Mouse (Mus musculus) limb, embryonic 15.5 days (tissue): ENCODE data around the gene Spata31d1d. TPM values are rescaled to one million over a fixed set of nuclear protein-coding genes. Genes with fewer than 3 reads are reported as not detected.

Source experiments
- polyA plus RNA-seq: library from polyadenylated mRNA; unstranded; fragments of >200 nt; fragmentation: Nextera tagmentation; extraction: Ambion mirVana; gene quantifications from 2 replicates; pipeline ENCODE4 v1.2.1, GENCODE M21; 2015

The Spata31d1d gene
- polyA plus RNA-seq, 1 experiment from 2014 or later, result not detected

Other genes with a start within 250 kb of the Spata31d1d start
- gene Agtpbp1, start 146.5 kb downstream of the Spata31d1d start, polyA plus RNA-seq, result 9.3 and 12.2 TPM in 2 replicates
- gene Naa35, start 146.5 kb downstream of the Spata31d1d start, polyA plus RNA-seq, result 74.2 and 80.9 TPM in 2 replicates
- gene Golm1, start 55.9 kb downstream of the Spata31d1d start, polyA plus RNA-seq, result 38.8 and 39.4 TPM in 2 replicates
- not detected in 2 replicates for gene 4921517D22Rik, start 37.6 kb downstream of the Spata31d1d start, polyA plus RNA-seq
- gene Spata31d1a, start 21.4 kb downstream of the Spata31d1d start, polyA plus RNA-seq, result not detected in 2 replicates
- 0.04 TPM in 1 of 2 replicates, not detected in the other for gene Spata31d1b, start 19.5 kb downstream of the Spata31d1d start, polyA plus RNA-seq
- gene 1700014D04Rik, start 15.0 kb upstream of the Spata31d1d start, polyA plus RNA-seq, result not detected in 2 replicates
- gene Isca1, start 38.1 kb upstream of the Spata31d1d start, polyA plus RNA-seq, result 111 and 132 TPM in 2 replicates
- gene Gm49354, start 50.5 kb upstream of the Spata31d1d start, polyA plus RNA-seq, result not detected in 2 replicates
- gene Tut7, start 91.4 kb upstream of the Spata31d1d start, polyA plus RNA-seq, result 50.4 and 57.1 TPM in 2 replicates